Mouse (Mus musculus): Measurements from ENCODE around the gene Tnks1bp1. TPM values are rescaled to one million over a fixed set of nuclear protein-coding genes. Genes with fewer than 3 reads are reported as not detected.

Tnks1bp1 gene
- polyA plus RNA-seq, 1 experiment from 2014 or later, result 7.0 TPM

- peak overlapping the region; percentile 14; the same call in 1 of the 2 replicates for H3K27ac ChIP-seq (replicated peaks; ENCODE audit: low read depth, low read length)
- DNase-seq (ENCODE audit: low spot score), result no peak
- no peak overlapping the region for H3K9ac ChIP-seq (ENCODE audit: low read length)
- no peaks in the 10 kb centered on the region for H3K9me3 ChIP-seq (ENCODE audit: control insufficient read depth, low read length)
- no peaks in the 10 kb centered on the region for H3K27me3 ChIP-seq (ENCODE audit: control insufficient read depth, insufficient read depth, low read length)
- no peak overlapping the region for H3K4me2 ChIP-seq (ENCODE audit: low read depth, severe bottlenecking)
- no peaks in the 10 kb centered on the region for H3K36me3 ChIP-seq (ENCODE audit: control insufficient read depth, insufficient read depth, low read length)
- 68% methylated on average over 9 of the region's 9 CpGs for WGBS
- H3K4me1 ChIP-seq (ENCODE audit: control insufficient read depth, insufficient read depth, low read length), result peaks cover 3% of the 10 kb centered on the region
- no peak for ATAC-seq (ENCODE audit: insufficient number of reproducible peaks, low FRiP score, low TSS enrichment, low read depth)
- no peak overlapping the region for H3K4me3 ChIP-seq (ENCODE audit: low read depth, low read length)
Measured at GRCm38 (mm10) chr2:85011906-85012604, 35.8 kb upstream of the Tnks1bp1 start.

GRCm38 (mm10) chr2:85012679-85013078 lies 35.1 kb upstream of the Tnks1bp1 start:
- H3K27ac ChIP-seq (replicated peaks; ENCODE audit: low read depth, low read length), result no peak overlapping the region
- no peak overlapping the region for H3K4me2 ChIP-seq (ENCODE audit: low read depth, severe bottlenecking)
- H3K9me3 ChIP-seq (ENCODE audit: control insufficient read depth, low read length), result no peaks in the 10 kb centered on the region
- H3K4me3 ChIP-seq (ENCODE audit: low read depth, low read length), result no peak overlapping the region
- ATAC-seq (ENCODE audit: insufficient number of reproducible peaks, low FRiP score, low TSS enrichment, low read depth) (no peak), DNase-seq (ENCODE audit: low spot score) (no peak)
- peaks cover 3% of the 10 kb centered on the region for H3K4me1 ChIP-seq (ENCODE audit: control insufficient read depth, insufficient read depth, low read length)
- H3K27me3 ChIP-seq (ENCODE audit: control insufficient read depth, insufficient read depth, low read length), result no peaks in the 10 kb centered on the region
- H3K36me3 ChIP-seq (ENCODE audit: control insufficient read depth, insufficient read depth, low read length), result no peaks in the 10 kb centered on the region
- H3K9ac ChIP-seq (ENCODE audit: low read length), result no peak overlapping the region
- 87% methylated on average over 14 of the region's 14 CpGs for WGBS

DNA sequence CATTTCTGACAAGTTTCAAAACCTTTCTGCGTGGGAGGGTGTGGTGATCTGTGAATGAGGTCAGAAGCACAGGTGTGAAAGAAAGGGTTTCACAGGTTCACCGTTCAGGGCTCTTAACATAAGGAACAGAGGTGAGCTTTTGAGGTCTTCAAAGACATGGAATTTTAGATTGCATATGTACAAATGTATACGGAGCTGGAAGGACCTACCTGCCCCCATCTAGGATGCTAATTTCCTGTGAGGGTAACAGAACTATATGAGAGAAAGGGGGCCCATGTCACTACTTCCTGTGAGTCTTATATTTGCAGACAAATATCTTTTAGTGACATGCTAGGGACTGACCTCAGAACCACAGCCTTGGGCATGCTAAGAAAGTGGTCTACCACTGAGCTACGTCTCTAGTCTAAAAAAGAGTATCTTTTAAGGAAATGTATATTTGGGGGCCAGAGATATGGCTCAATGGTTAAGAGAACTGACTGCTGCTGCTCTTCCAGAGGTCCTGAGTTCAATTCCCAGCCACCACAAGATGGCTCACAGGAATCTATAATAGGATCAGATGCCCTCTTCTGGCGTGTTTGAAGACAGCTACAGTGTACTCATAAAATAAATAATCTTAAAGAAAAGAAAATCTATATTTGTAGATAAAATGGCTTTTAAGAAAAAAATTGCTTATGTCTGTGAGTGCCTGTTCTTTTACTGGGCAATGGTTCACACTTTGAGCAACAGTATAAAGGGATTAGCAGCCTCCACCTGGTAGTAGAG lies 33.8 kb upstream of the Tnks1bp1 start:
- Histone ChIP-seq H3K9me3 (ENCODE audit: control insufficient read depth, low read length) (no peaks in the 10 kb centered on the region), H3K4me1 (ENCODE audit: control insufficient read depth, insufficient read depth, low read length) (peaks cover 3% of the 10 kb centered on the region), H3K4me3 (ENCODE audit: low read depth, low read length) (no peak overlapping the region), H3K27ac (replicated peaks; ENCODE audit: low read depth, low read length) (no peak overlapping the region), H3K9ac (ENCODE audit: low read length) (no peak overlapping the region), H3K36me3 (ENCODE audit: control insufficient read depth, insufficient read depth, low read length) (no peaks in the 10 kb centered on the region), H3K27me3 (ENCODE audit: control insufficient read depth, insufficient read depth, low read length) (no peaks in the 10 kb centered on the region), H3K4me2 (ENCODE audit: low read depth, severe bottlenecking) (no peak overlapping the region)
- DNase-seq (ENCODE audit: low spot score), result no peak
- ATAC-seq (ENCODE audit: insufficient number of reproducible peaks, low FRiP score, low TSS enrichment, low read depth), result no peak
- 83% methylated on average over 5 of the region's 5 CpGs for WGBS

DNA sequence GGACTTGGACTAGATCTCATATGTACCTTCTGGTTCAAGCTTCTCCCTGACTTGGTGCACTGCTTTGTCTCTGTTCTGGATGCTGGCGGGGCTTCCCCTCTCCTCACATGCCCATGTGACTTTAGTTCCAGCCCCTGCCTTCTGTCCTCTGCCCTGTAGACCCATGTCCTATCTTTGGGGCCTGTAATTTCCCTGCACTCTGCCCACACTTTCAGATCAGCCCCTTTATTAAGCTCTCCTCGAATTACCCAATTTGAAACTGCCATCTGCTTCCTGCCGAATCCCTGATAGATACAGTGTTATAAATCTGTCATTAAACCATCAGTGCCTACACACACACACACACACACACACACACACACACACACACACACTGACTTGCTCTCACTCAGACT lies 33.2 kb upstream of the Tnks1bp1 start:
- 28% methylated on average over 3 of the region's 3 CpGs for WGBS
- DNase-seq (ENCODE audit: low spot score), result no peak
- H3K4me2 ChIP-seq (ENCODE audit: low read depth, severe bottlenecking), result no peak overlapping the region
- H3K36me3 ChIP-seq (ENCODE audit: control insufficient read depth, insufficient read depth, low read length), result no peaks in the 10 kb centered on the region
- no peak overlapping the region for H3K4me3 ChIP-seq (ENCODE audit: low read depth, low read length)
- H3K9me3 ChIP-seq (ENCODE audit: control insufficient read depth, low read length), result no peaks in the 10 kb centered on the region
- H3K27me3 ChIP-seq (ENCODE audit: control insufficient read depth, insufficient read depth, low read length), result no peaks in the 10 kb centered on the region
- no peak overlapping the region for H3K9ac ChIP-seq (ENCODE audit: low read length)
- no peak overlapping the region for H3K27ac ChIP-seq (replicated peaks; ENCODE audit: low read depth, low read length)
- ATAC-seq (ENCODE audit: insufficient number of reproducible peaks, low FRiP score, low TSS enrichment, low read depth), result no peak
- peaks cover 3% of the 10 kb centered on the region for H3K4me1 ChIP-seq (ENCODE audit: control insufficient read depth, insufficient read depth, low read length)

DNA sequence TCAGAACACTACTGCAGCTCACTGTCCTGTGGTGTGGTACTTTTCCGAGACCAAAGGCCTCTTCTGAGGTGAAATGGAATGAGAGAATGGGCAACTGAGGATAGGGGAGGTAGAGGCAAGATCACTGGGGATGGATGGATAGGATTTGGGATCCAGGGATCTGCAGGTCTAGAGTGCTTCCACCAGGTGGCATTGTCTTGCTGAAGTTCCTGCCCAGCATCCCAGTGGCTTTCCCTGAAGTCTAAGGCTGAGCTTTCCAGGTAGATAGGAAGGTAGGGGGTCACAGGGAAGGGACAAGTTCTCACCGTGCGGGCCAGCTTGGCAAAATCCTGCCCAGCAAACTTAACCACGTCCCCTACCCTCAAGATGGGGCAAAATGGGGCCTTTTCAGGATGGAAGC lies 25.8 kb upstream of the Tnks1bp1 start:
- H3K4me3 ChIP-seq (ENCODE audit: low read depth, low read length), result no peak overlapping the region
- H3K9ac ChIP-seq (ENCODE audit: low read length), result no peak overlapping the region
- no peaks in the 10 kb centered on the region for H3K4me1 ChIP-seq (ENCODE audit: control insufficient read depth, insufficient read depth, low read length)
- no peaks in the 10 kb centered on the region for H3K27me3 ChIP-seq (ENCODE audit: control insufficient read depth, insufficient read depth, low read length)
- DNase-seq (ENCODE audit: low spot score) (peak; percentile 42), ATAC-seq (ENCODE audit: insufficient number of reproducible peaks, low FRiP score, low TSS enrichment, low read depth) (no peak)
- H3K4me2 ChIP-seq (ENCODE audit: low read depth, severe bottlenecking), result no peak overlapping the region
- WGBS, result 20% methylated on average over 4 of the region's 4 CpGs
- no peak overlapping the region for H3K27ac ChIP-seq (replicated peaks; ENCODE audit: low read depth, low read length)
- H3K9me3 ChIP-seq (ENCODE audit: control insufficient read depth, low read length), result no peaks in the 10 kb centered on the region
- no peaks in the 10 kb centered on the region for H3K36me3 ChIP-seq (ENCODE audit: control insufficient read depth, insufficient read depth, low read length)

- no peak overlapping the region for H3K27ac ChIP-seq (replicated peaks; ENCODE audit: low read depth, low read length)
- H3K4me2 ChIP-seq (ENCODE audit: low read depth, severe bottlenecking), result no peak overlapping the region
- WGBS, result 87% methylated on average over 3 of the region's 3 CpGs
- no peaks in the 10 kb centered on the region for H3K27me3 ChIP-seq (ENCODE audit: control insufficient read depth, insufficient read depth, low read length)
- H3K9me3 ChIP-seq (ENCODE audit: control insufficient read depth, low read length), result no peaks in the 10 kb centered on the region
- no peaks in the 10 kb centered on the region for H3K4me1 ChIP-seq (ENCODE audit: control insufficient read depth, insufficient read depth, low read length)
- DNase-seq (ENCODE audit: low spot score) (no peak), ATAC-seq (ENCODE audit: insufficient number of reproducible peaks, low FRiP score, low TSS enrichment, low read depth) (no peak)
- no peak overlapping the region for H3K4me3 ChIP-seq (ENCODE audit: low read depth, low read length)
- no peaks in the 10 kb centered on the region for H3K36me3 ChIP-seq (ENCODE audit: control insufficient read depth, insufficient read depth, low read length)
- no peak overlapping the region for H3K9ac ChIP-seq (ENCODE audit: low read length)
Measured at GRCm38 (mm10) chr2:85026178-85026577, 21.6 kb upstream of the Tnks1bp1 start.

- Histone ChIP-seq H3K27me3 (ENCODE audit: control insufficient read depth, insufficient read depth, low read length) (no peaks in the 10 kb centered on the region), H3K9me3 (ENCODE audit: control insufficient read depth, low read length) (no peaks in the 10 kb centered on the region), H3K4me3 (ENCODE audit: low read depth, low read length) (no peak overlapping the region), H3K9ac (ENCODE audit: low read length) (no peak overlapping the region), H3K4me1 (ENCODE audit: control insufficient read depth, insufficient read depth, low read length) (no peaks in the 10 kb centered on the region), H3K4me2 (ENCODE audit: low read depth, severe bottlenecking) (no peak overlapping the region), H3K27ac (replicated peaks; ENCODE audit: low read depth, low read length) (no peak overlapping the region), H3K36me3 (ENCODE audit: control insufficient read depth, insufficient read depth, low read length) (no peaks in the 10 kb centered on the region)
- no peak for ATAC-seq (ENCODE audit: insufficient number of reproducible peaks, low FRiP score, low TSS enrichment, low read depth)
- DNase-seq (ENCODE audit: low spot score), result no peak
- WGBS, result 78% methylated on average over 5 of the region's 5 CpGs
Measured at GRCm38 (mm10) chr2:85027281-85027680, 20.5 kb upstream of the Tnks1bp1 start.

DNA sequence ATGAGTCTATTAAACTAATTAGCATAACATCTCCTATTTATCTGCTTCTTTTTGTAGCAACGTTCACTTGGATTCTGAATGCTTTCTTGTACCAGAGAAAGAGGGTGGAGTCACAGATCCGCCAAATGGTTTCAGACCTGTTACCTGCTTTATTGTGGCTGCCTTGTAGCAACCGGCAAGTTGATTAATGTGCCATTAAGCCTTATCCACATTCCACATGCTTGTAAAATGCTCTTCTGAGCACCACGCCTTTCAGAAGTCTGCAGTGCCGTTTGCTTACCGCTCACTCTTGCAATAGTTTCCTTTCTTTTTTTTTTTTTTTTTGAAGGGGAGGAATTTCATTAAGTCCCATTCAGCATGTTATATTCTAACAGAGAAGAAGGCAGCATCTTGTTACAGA lies 17.9 kb upstream of the Tnks1bp1 start:
- H3K36me3 ChIP-seq (ENCODE audit: control insufficient read depth, insufficient read depth, low read length), result no peaks in the 10 kb centered on the region
- H3K4me2 ChIP-seq (ENCODE audit: low read depth, severe bottlenecking), result no peak overlapping the region
- no peak for ATAC-seq (ENCODE audit: insufficient number of reproducible peaks, low FRiP score, low TSS enrichment, low read depth)
- H3K27ac ChIP-seq (replicated peaks; ENCODE audit: low read depth, low read length), result no peak overlapping the region
- no peaks in the 10 kb centered on the region for H3K9me3 ChIP-seq (ENCODE audit: control insufficient read depth, low read length)
- H3K9ac ChIP-seq (ENCODE audit: low read length), result no peak overlapping the region
- 32% methylated on average over 6 of the region's 6 CpGs for WGBS
- DNase-seq (ENCODE audit: low spot score), result no peak
- no peaks in the 10 kb centered on the region for H3K27me3 ChIP-seq (ENCODE audit: control insufficient read depth, insufficient read depth, low read length)
- no peaks in the 10 kb centered on the region for H3K4me1 ChIP-seq (ENCODE audit: control insufficient read depth, insufficient read depth, low read length)
- H3K4me3 ChIP-seq (ENCODE audit: low read depth, low read length), result no peak overlapping the region
